8 mouse cellular contexts compared by ENCODE assay signal in the genomic region with DNA sequence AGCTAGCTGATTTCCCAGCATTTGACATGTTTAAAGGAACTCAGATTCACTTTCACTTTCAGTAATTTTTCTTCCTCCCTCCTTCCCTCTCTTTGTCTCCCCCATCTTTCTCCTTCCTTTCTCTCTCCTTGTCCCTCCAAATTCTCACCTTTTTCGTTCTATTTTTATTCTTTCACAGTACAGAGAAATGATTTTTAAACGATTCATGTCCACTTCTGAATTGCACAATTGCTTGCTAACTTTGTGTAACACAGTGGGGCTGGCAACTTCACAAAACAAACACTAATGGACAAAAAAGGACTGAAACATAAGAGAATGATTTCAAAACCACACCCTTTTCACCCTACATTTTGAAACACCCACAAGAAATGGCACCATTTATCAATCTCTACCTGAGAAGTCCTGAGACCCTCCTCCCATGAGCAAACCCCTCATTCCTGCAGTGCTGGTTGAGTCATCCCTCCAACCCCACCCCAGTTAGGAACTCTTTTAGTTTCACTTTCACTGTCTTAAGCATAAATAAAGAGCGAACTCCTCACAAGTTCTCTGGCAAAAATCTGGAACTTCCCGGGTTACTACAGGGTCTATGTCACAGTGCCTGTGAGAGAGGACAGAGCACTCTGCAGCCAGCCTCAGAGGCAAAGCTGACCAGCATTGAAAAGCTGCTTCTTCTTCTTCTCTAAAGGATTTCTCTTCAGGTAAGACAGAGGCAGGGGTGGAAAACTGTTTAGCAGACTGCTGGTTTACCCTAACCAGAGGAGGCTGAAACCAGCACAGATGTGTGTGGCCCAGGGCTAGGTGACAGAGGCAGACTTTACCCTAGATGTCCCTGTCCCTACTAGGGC. TPM values are rescaled to one million over a fixed set of nuclear protein-coding genes. Genes with fewer than 3 reads are reported as not detected.
A peak's percentile ranks its signal among the peaks of the same experiment; 100 is the strongest.
DNase-seq lines count a peak whose midpoint lies in the region; ATAC-seq and TF ChIP-seq lines count a peak whose summit lies in the region.

TSS of gene Gbp2 (plus strand) at position 492 of the 845 bp plus-strand sequence.

- no peak for ATAC-seq in kidney, embryonic 14.5 days (ENCODE audit: low FRiP score, low TSS enrichment)
- ATAC-seq in heart, embryonic 12.5 days (ENCODE audit: insufficient number of reproducible peaks, low FRiP score) = 0 out of 2 replicates have a peak, but pooled peaks have one; percentile 25
- no peak for ATAC-seq in limb, embryonic 14.5 days (ENCODE audit: low FRiP score, low read depth)
- ATAC-seq in forebrain, embryonic 16.5 days = no peak

- no peaks in the 10 kb centered on the region for H3K9me3 ChIP-seq in kidney, embryonic 14.5 days (ENCODE audit: control insufficient read depth, low read length)
- H3K9me3 ChIP-seq in heart, embryonic 12.5 days (replicated peaks) = no peaks in the 10 kb centered on the region
- no peaks in the 10 kb centered on the region for H3K9me3 ChIP-seq in limb, embryonic 14.5 days (ENCODE audit: control insufficient read depth, low read length)
- no peaks in the 10 kb centered on the region for H3K9me3 ChIP-seq in forebrain, embryonic 16.5 days (ENCODE audit: control insufficient read depth, low read length)

- no peak within 1 kb of the TSS; the same call in 1 of the 2 replicates for H3K4me2 ChIP-seq in kidney, embryonic 14.5 days (replicated peaks; ENCODE audit: low read depth, low read length)
- peak within 1 kb of the TSS; percentile 56 for H3K4me2 ChIP-seq in heart, embryonic 12.5 days
- H3K4me2 ChIP-seq in limb, embryonic 14.5 days (replicated peaks; ENCODE audit: low read depth, low read length, severe bottlenecking) = peak within 1 kb of the TSS; percentile 15
- no peak within 1 kb of the TSS for H3K4me2 ChIP-seq in forebrain, embryonic 16.5 days (ENCODE audit: low read length)

- H3K36me3 ChIP-seq in kidney, embryonic 14.5 days (ENCODE audit: control insufficient read depth, insufficient read depth, low read length) = no peaks in the 10 kb centered on the region
- no peaks in the 10 kb centered on the region for H3K36me3 ChIP-seq in heart, embryonic 12.5 days
- H3K36me3 ChIP-seq in limb, embryonic 14.5 days (ENCODE audit: control insufficient read depth, insufficient read depth, low read length) = no peaks in the 10 kb centered on the region
- no peaks in the 10 kb centered on the region for H3K36me3 ChIP-seq in forebrain, embryonic 16.5 days (ENCODE audit: control insufficient read depth, insufficient read depth)

- no peak for TF ChIP-seq CTCF in olfactory bulb, adult 2 months (IDR thresholded peaks at IDR 0.05; ENCODE audit: insufficient read depth, low read depth, low read length)

- no peak within 1 kb of the TSS for H3K4me3 ChIP-seq in kidney, embryonic 14.5 days (ENCODE audit: low read length)
- peak within 1 kb of the TSS; percentile 35 for H3K4me3 ChIP-seq in heart, embryonic 12.5 days
- H3K4me3 ChIP-seq in limb, embryonic 14.5 days (replicated peaks; ENCODE audit: low read length) = no peak within 1 kb of the TSS
- H3K4me3 ChIP-seq in olfactory bulb, adult 2 months (ENCODE audit: insufficient read depth, low read depth, low read length) = peak within 1 kb of the TSS; percentile 28; the same call in 1 of the 2 replicates
- H3K4me3 ChIP-seq in forebrain, embryonic 16.5 days (replicated peaks; ENCODE audit: low read length) = no peak within 1 kb of the TSS

- no peak for TF ChIP-seq POLR2A in limb, embryonic 14.5 days (IDR thresholded peaks at IDR 0.05; ENCODE audit: borderline replicate concordance, extremely low read depth, insufficient read depth, insufficient read length)
- no peak for TF ChIP-seq POLR2A in olfactory bulb, adult 2 months (IDR thresholded peaks at IDR 0.05; ENCODE audit: insufficient read depth, low read depth, low read length)

- H3K27me3 ChIP-seq in kidney, embryonic 14.5 days (ENCODE audit: control insufficient read depth, insufficient read depth, low read length) = no peaks in the 10 kb centered on the region
- no peaks in the 10 kb centered on the region for H3K27me3 ChIP-seq in heart, embryonic 12.5 days (replicated peaks)
- no peaks in the 10 kb centered on the region for H3K27me3 ChIP-seq in limb, embryonic 14.5 days (ENCODE audit: control insufficient read depth, insufficient read depth, low read length)
- H3K27me3 ChIP-seq in forebrain, embryonic 16.5 days (replicated peaks; ENCODE audit: control insufficient read depth, insufficient read depth, low read length) = no peaks in the 10 kb centered on the region

- 62% methylated on average over 4 of the region's 4 CpGs for WGBS in kidney, embryonic 14.5 days
- WGBS in heart, embryonic 12.5 days = 48% methylated on average over 4 of the region's 4 CpGs
- WGBS in limb, embryonic 14.5 days = 62% methylated on average over 4 of the region's 4 CpGs
- 36% methylated on average over 4 of the region's 4 CpGs for WGBS in olfactory bulb, adult 2 months
- 73% methylated on average over 4 of the region's 4 CpGs for WGBS in forebrain, embryonic 16.5 days

- no peak within 1 kb of the TSS for H3K9ac ChIP-seq in kidney, embryonic 14.5 days (ENCODE audit: low read depth, low read length)
- H3K9ac ChIP-seq in heart, embryonic 12.5 days = peak within 1 kb of the TSS; percentile 48; the same call in 1 of the 2 replicates
- no peak within 1 kb of the TSS for H3K9ac ChIP-seq in limb, embryonic 14.5 days (ENCODE audit: low read depth, low read length, severe bottlenecking)
- no peak within 1 kb of the TSS for H3K9ac ChIP-seq in forebrain, embryonic 16.5 days (replicated peaks; ENCODE audit: low read depth, low read length)

- H3K27ac ChIP-seq in kidney, embryonic 14.5 days (ENCODE audit: low read depth, low read length) = no peak within 1 kb of the TSS
- H3K27ac ChIP-seq in heart, embryonic 12.5 days (ENCODE audit: poor library complexity, severe bottlenecking) = peak within 1 kb of the TSS; percentile 21; the same call in 1 of the 2 replicates
- H3K27ac ChIP-seq in limb, embryonic 14.5 days (replicated peaks; ENCODE audit: low read depth, low read length) = no peak within 1 kb of the TSS
- peak within 1 kb of the TSS; percentile 47; the same call in 1 of the 2 replicates for H3K27ac ChIP-seq in olfactory bulb, adult 2 months (ENCODE audit: insufficient read depth, low read depth, low read length)
- H3K27ac ChIP-seq in forebrain, embryonic 16.5 days (ENCODE audit: low read length) = no peak within 1 kb of the TSS

- peak; percentile 21 for DNase-seq in kidney, adult 11 months
- DNase-seq in adrenal gland, adult 18-20 months (ENCODE audit: low spot score in 2 of 2) = peak; percentile 30 to 41
- DNase-seq in limb, embryonic 14.5 days (ENCODE audit: low spot score) = no peak
- no peak for DNase-seq in layer of hippocampus, adult 8-10 months (ENCODE audit: low spot score in 2 of 2)

- H3K4me1 ChIP-seq in kidney, embryonic 14.5 days (ENCODE audit: control insufficient read depth, insufficient read depth, low read length) = no peaks in the 10 kb centered on the region
- peaks cover 13% of the 10 kb centered on the region; the same call in 1 of the 2 replicates for H3K4me1 ChIP-seq in heart, embryonic 12.5 days (replicated peaks)
- no peaks in the 10 kb centered on the region for H3K4me1 ChIP-seq in limb, embryonic 14.5 days (ENCODE audit: control insufficient read depth, insufficient read depth, low read length)
- H3K4me1 ChIP-seq in olfactory bulb, adult 2 months (ENCODE audit: control insufficient read depth, insufficient read depth, low read length) = no peaks in the 10 kb centered on the region
- H3K4me1 ChIP-seq in forebrain, embryonic 16.5 days (replicated peaks; ENCODE audit: control insufficient read depth, insufficient read depth, low read length) = no peaks in the 10 kb centered on the region

RNA-seq across cellular contexts. Expression of gene Gbp2, which starts in this region (rescaled TPM):
- 0.99 and 1.2 TPM in 2 replicates for polyA plus RNA-seq in kidney, embryonic 14.5 days (2014; fragmentation: Nextera tagmentation; extraction: Ambion mirVana)
- 10 to 100 TPM; 16.5 to 24.6 TPM for total RNA-seq in adrenal gland, adult 18-20 months (2021)
- polyA plus RNA-seq in heart, embryonic 12.5 days (2016; fragmentation: Nextera tagmentation; extraction: Ambion mirVana) = 0.67 and 1.0 TPM in 2 replicates
- polyA plus RNA-seq in limb, embryonic 14.5 days (2012; rRNA removed) = 0.44 and 0.62 TPM in 2 replicates
- polyA plus RNA-seq in limb, embryonic 14.5 days (2014; fragmentation: Nextera tagmentation; extraction: Ambion mirVana) = 0.61 and 1.5 TPM in 2 replicates
- polyA plus RNA-seq in olfactory bulb, adult 2 months (2012; ENCODE audit: insufficient read depth, insufficient read length, low replicate concordance, missing spikeins) = not detected in 2 replicates
- 1 to 10 TPM; 2.4 to 8.0 (median 4.3) TPM for total RNA-seq in layer of hippocampus, adult 8-10 months (2022)
- 0.42 and 0.58 TPM in 2 replicates for polyA plus RNA-seq in forebrain, embryonic 16.5 days (2015; fragmentation: Nextera tagmentation; extraction: Ambion mirVana)

Comparison
In these comparisons a context has a peak if more than half of its experiments do, and no peak if none do; other contexts are left out.
1. DNase-seq: peak in kidney, adult 11 months (single experiment) and adrenal gland, adult 18-20 months (2 of 2); none in limb, embryonic 14.5 days (single experiment) and layer of hippocampus, adult 8-10 months (0 of 2).
2. H3K27ac ChIP-seq: peak in heart, embryonic 12.5 days (single experiment) and olfactory bulb, adult 2 months (single experiment); none in kidney, embryonic 14.5 days (single experiment), limb, embryonic 14.5 days (single experiment) and forebrain, embryonic 16.5 days (single experiment).
3. H3K4me2 ChIP-seq: peak in heart, embryonic 12.5 days (single experiment) and limb, embryonic 14.5 days (single experiment); none in kidney, embryonic 14.5 days (single experiment) and forebrain, embryonic 16.5 days (single experiment).
4. H3K4me3 ChIP-seq: peak in heart, embryonic 12.5 days (single experiment) and olfactory bulb, adult 2 months (single experiment); none in kidney, embryonic 14.5 days (single experiment), limb, embryonic 14.5 days (single experiment) and forebrain, embryonic 16.5 days (single experiment).